Mouse (Mus musculus) c-Kit-negative CD71-positive TER-119-positive erythroid progenitor cells, embryonic 14.5 days (primary cell): ENCODE measurements around the gene Gm10722.
"Not testable (repeated sequence)": the region's sequence is repeated elsewhere in the genome, so short reads cannot be mapped to it uniquely, and the experiment has no call there.

ENCODE experiments used
- DNase-seq: peaks from one replicate; pipeline ENCODE4 v3.0.0-alpha.2; 2013; ENCODE audit warnings: low read depth, low spot score

The Gm10722 gene

DNA sequence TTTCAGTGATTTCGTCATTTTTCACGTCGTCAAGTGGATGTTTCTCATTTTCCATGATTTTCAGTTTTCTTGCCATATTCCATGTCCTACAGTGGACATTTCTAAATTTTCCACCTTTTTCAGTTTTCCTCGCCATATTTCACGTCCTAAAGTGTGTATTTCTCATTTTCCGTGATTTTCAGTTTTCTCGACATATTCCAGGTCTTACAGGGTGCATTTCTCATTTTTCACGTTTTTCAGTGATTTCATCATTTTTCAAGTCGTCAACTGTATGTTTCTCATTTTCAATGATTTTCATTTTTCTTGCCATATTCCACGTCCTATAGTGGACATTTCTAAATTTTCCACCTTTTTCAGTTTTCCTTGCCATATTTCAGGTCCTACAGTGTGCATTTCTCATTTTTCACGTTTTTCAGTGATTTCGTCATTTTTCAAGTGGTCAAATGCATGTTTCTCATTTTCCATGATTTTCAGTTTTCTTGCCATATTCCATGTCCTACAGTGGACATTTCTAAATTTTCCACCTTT, at the start of gene Gm10722:
Gm10722 (plus strand) TSS at position 478 of the 528 bp plus-strand sequence.
- peak; percentile 38 for DNase-seq

GRCm38 (mm10) chr9:3001006-3001405, 284 bp downstream of the Gm10722 start:
- not testable (repeated sequence) for DNase-seq

- DNase-seq: peak; percentile 0
Observed at GRCm38 (mm10) chr9:3001948-3002659, 1.4 kb downstream of the Gm10722 start.

GRCm38 (mm10) chr9:3002794-3003396, 2.2 kb downstream of the Gm10722 start, which contains the start of gene Gm11168:
TSS of gene Gm11168 (plus strand) at chr9:3003346.
- DNase-seq: not testable (repeated sequence)

DNA sequence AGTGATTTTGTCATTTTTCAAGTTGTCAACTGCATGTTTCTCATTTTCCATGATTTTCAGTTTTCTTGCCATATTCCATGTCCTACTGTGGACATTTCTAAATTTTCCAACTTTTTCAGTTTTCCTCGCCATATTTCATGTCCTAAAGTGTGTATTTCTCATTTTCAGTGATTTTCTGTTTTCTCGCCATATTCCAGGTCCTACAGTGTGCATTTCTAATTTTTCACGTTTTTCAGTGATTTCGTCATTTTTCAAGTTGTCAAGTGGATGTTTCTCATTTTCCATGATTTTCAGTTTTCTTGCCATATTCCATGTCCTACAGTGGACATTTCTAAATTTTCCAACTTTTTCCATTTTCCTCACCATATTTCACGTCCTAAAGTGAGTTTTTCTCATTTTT, 5.5 kb downstream of the Gm10722 start:
- DNase-seq: not testable (repeated sequence)

- not testable (repeated sequence) for DNase-seq
Observed at GRCm38 (mm10) chr9:3006636-3007035, 5.9 kb downstream of the Gm10722 start.

GRCm38 (mm10) chr9:3007272-3007671, 6.5 kb downstream of the Gm10722 start:
- DNase-seq: peak; percentile 29

DNA sequence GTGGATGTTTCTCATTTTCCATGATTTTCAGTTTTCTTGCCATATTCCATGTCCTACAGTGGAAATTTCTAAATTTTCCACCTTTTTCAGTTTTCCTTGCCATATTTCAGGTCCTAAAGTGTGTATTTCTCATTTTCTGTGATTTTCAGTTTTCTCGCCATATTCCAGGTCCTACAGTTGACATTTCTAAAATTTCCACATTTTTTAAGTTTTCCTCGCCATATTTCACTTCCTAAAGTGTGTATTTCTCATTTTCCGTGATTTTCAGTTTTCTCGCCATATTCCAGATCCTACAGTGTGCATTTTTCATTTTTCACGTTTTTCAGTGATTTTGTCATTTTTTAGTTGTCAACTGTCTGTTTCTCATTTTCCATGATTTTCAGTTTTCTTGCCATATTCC, 8.6 kb downstream of the Gm10722 start:
- not testable (repeated sequence) for DNase-seq

GRCm38 (mm10) chr9:3012054-3012621, 11.4 kb downstream of the Gm10722 start:
- not testable (repeated sequence) for DNase-seq

DNA sequence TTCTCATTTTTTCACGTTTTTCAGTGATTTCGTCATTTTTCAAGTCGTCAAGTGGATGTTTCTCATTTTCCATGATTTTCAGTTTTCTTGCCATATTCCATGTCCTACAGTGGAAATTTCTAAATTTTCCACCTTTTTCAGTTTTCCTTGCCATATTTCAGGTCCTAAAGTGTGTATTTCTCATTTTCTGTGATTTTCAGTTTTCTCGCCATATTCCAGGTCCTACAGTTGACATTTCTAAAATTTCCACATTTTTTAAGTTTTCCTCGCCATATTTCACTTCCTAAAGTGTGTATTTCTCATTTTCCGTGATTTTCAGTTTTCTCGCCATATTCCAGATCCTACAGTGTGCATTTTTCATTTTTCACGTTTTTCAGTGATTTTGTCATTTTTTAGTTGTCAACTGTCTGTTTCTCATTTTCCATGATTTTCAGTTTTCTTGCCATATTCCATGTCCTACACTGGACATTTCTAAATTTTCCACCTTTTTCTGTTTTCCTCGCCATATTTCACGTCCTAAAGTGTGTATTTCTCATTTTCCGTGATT, 12.1 kb downstream of the Gm10722 start, which contains the start of gene Gm10721:
Gm10721 (plus strand) TSS at position 408 of the 547 bp plus-strand sequence.
- not testable (repeated sequence) for DNase-seq

GRCm38 (mm10) chr9:3015354-3015753, 14.6 kb downstream of the Gm10722 start, which contains the start of gene Gm10720:
TSS of gene Gm10720 (plus strand) at chr9:3015654.
- not testable (repeated sequence) for DNase-seq

DNA sequence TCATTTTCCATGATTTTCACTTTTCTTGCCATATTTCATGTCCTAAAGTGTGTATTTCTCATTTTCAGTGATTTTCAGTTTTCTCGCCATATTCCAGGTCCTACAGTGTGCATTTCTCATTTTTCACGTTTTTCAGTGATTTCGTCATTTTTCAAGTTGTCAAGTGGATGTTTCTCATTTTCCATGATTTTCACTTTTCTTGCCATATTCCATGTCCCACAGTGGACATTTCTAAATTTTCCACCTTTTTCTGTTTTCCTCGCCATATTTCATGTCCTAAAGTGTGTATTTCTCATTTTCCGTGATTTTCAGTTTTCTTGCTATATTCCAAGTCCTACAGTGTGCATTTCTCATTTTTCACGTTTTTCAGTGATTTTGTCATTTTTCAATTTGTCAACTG, 15.2 kb downstream of the Gm10722 start:
- not testable (repeated sequence) for DNase-seq

DNA sequence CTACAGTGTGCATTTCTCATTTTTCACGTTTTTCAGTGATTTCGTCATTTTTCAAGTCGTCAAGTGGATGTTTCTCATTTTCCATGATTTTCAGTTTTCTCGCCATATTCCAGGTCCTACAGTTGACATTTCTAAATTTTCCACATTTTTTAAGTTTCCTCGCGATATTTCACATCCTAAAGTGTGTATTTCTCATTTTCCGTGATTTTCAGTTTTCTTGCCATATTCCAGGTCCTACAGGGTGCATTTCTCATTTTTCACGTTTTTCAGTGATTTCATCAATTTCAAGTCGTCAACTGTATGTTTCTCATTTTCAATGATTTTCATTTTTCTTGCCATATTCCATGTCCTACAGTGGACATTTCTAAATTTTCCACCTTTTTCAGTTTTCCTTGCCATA, 16.4 kb downstream of the Gm10722 start, which contains the start of gene Gm10719:
Gm10719 (plus strand) TSS at position 301 of the 400 bp plus-strand sequence.
- DNase-seq: not testable (repeated sequence)

DNA sequence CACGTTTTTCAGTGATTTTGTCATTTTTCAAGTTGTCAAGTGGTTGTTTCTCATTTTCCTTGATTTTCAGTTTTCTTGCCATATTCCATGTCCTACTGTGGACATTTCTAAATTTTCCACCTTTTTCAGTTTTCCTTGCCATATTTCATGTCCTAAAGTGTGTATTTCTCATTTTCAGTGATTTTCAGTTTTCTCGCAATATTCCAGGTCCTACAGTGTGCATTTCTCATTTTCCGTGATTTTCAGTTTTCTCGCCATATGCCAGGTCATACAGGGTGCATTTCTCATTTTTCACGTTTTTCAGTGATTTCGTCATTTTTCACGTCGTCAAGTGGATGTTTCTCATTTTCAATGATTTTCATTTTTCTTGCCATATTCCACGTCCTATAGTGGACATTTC, 18.2 kb downstream of the Gm10722 start:
- DNase-seq: not testable (repeated sequence)

- DNase-seq: not testable (repeated sequence)
Observed at GRCm38 (mm10) chr9:3019835-3020727, 19.4 kb downstream of the Gm10722 start.

DNA sequence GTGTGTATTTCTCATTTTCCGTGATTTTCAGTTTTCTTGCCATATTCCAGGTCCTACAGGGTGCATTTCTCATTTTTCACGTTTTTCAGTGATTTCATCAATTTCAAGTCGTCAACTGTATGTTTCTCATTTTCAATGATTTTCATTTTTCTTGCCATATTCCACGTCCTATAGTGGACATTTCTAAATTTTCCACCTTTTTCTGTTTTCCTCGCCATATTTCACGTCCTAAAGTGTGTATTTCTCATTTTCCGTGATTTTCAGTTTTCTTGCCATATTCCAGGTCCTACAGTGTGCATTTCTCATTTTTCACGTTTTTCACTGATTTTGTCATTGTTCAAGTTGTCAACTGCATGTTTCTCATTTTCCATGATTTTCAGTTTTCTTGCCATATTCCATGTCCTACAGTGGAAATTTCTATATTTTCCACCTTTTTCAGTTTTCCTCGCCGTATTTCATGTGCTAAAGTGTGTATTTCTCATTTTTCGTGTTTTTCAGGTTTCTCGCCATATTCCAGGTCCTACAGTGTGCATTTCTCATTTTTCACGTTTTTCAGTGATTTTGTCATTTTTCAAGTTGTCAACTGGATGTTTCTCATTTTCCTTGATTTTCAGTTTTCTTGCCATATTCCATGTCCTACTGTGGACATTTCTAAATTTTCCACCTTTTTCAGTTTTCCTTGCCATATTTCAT, 21.7 kb downstream of the Gm10722 start:
- DNase-seq: peak; percentile 29

- DNase-seq: not testable (repeated sequence)
Observed at GRCm38 (mm10) chr9:3023312-3023984, 22.7 kb downstream of the Gm10722 start, which contains the start of gene Gm10718. TSS of gene Gm10718 (plus strand) at chr9:3023547.

DNA sequence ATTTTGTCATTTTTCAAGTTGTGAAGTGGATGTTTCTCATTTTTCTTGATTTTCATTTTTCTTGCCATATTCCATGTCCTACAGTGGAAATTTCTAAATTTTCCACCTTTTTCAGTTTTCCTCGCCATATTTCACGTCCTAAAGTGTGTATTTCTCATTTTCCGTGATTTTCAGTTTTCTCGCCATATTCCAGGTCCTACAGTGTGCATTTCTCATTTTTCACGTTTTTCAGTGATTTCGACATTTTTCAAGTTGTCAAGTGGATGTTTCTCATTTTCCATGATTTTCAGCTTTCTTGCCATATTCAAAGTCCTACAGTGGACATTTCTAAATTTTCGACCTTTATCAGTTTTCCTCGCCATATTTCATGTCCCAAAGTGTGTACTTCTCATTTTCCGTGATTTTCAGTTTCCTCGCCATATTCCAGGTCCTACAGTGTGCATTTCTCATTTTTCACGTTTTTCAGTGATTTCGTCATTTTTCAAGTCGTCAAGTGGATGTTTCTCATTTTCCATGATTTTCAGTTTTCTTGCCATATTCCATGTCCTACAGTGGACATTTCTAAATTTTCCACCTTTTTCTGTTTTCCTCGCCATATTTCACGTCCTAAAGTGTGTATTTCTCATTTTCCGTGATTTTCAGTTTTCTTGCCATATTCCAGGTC, 23.4 kb downstream of the Gm10722 start:
- not testable (repeated sequence) for DNase-seq
